16 mouse cellular contexts compared by ENCODE assay signal in the genomic region with DNA sequence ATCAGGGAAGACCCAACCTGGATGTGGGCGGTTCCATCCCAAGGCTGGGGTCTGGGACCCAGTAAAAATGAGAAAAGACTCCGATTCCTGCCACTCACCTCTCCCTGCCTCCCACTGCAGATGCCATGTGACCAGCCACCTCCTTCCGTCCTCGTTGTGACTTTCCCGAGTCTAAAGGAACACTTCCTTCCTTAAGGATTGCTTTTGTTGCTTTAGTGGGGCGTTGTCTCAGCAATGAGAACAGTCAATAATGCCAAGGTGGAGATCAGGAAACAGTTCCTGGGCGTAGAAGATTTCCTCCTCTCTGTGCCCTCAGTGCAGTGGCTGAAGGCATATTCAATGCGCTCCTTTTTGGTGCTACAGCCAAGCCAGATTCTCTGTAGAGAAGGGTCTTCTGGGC. TPM values are rescaled to one million over a fixed set of nuclear protein-coding genes. Genes with fewer than 3 reads are reported as not detected.
A peak's percentile ranks its signal among the peaks of the same experiment; 100 is the strongest.
DNase-seq lines count a peak whose midpoint lies in the region; ATAC-seq and TF ChIP-seq lines count a peak whose summit lies in the region.
"Had no signal": no experiment of that assay in that cellular context is flagged by ENCODE, and none has a peak within 500 bp of the region (broad histone marks: within the 10 kb centered on the region; RNA-seq: fewer than 3 reads in every experiment).

No protein-coding gene starts in this region.

- H3K27ac ChIP-seq in brown adipose tissue, adult 24 weeks (replicated peaks; ENCODE audit: low read depth, low read length) = peak overlapping the region; percentile 94
- peak overlapping the region; percentile 82 for H3K27ac ChIP-seq in heart, postnatal 0 days (ENCODE audit: low read depth)
- H3K27ac ChIP-seq in midbrain, embryonic 15.5 days = no peak overlapping the region
- H3K27ac ChIP-seq: embryonic facial prominence, embryonic 15.5 days; liver, embryonic 12.5 days; neural tube, embryonic 15.5 days had no signal

- H3K4me1 ChIP-seq in brown adipose tissue, adult 24 weeks (ENCODE audit: control insufficient read depth, insufficient read depth, insufficient read length, low read length) = peaks cover 19% of the 10 kb centered on the region
- peaks cover 36% of the 10 kb centered on the region for H3K4me1 ChIP-seq in heart, postnatal 0 days (ENCODE audit: control insufficient read depth, insufficient read depth)
- H3K4me1 ChIP-seq in midbrain, embryonic 15.5 days = peaks cover 9% of the 10 kb centered on the region
- H3K4me1 ChIP-seq: embryonic facial prominence, embryonic 15.5 days had no signal

- peak; percentile 38 to 50 for DNase-seq in kidney, postnatal 36 days
- DNase-seq in kidney, postnatal 4 days = no peak
- peak; percentile 66 for DNase-seq in heart, postnatal 0 days (ENCODE audit: low spot score)
- DNase-seq in lung, postnatal 25 days (ENCODE audit: low spot score) = peak; percentile 86
- DNase-seq in retina, postnatal 1 day = no peak
- no peak for DNase-seq in urinary bladder, postnatal 36 days (ENCODE audit: low spot score in 2 of 2)
- DNase-seq: cerebellum, postnatal 14 days; kidney, adult 11 months; thymus, postnatal 4 days had no signal

- no peak overlapping the region for H3K9ac ChIP-seq in heart, postnatal 0 days (replicated peaks; ENCODE audit: low read depth, low read length)
- no peak overlapping the region for H3K9ac ChIP-seq in midbrain, embryonic 15.5 days
- H3K9ac ChIP-seq: embryonic facial prominence, embryonic 15.5 days; liver, embryonic 12.5 days; neural tube, embryonic 15.5 days had no signal

- no peaks in the 10 kb centered on the region for H3K27me3 ChIP-seq in heart, postnatal 0 days (ENCODE audit: control insufficient read depth, insufficient read depth, low read length)
- no peaks in the 10 kb centered on the region for H3K27me3 ChIP-seq in midbrain, embryonic 15.5 days (replicated peaks)
- H3K27me3 ChIP-seq: CH12.LX; embryonic facial prominence, embryonic 15.5 days; liver, embryonic 12.5 days; neural tube, embryonic 15.5 days had no signal

- peak overlapping the region; percentile 7; the same call in 1 of the 2 replicates for H3K4me2 ChIP-seq in heart, postnatal 0 days (ENCODE audit: low read depth, low read length)
- no peak overlapping the region for H3K4me2 ChIP-seq in midbrain, embryonic 15.5 days
- H3K4me2 ChIP-seq: embryonic facial prominence, embryonic 15.5 days; liver, embryonic 12.5 days; neural tube, embryonic 15.5 days had no signal

- 67% methylated on average over 8 of the region's 8 CpGs for WGBS in heart, postnatal 0 days
- WGBS in midbrain, embryonic 15.5 days = 92% methylated on average over 8 of the region's 8 CpGs

- peak; percentile 44; the same call in 1 of the 2 replicates for ATAC-seq in heart, postnatal 0 days (ENCODE audit: insufficient read depth, low read depth)
- no peak for ATAC-seq in midbrain, embryonic 15.5 days (replicated peaks)
- ATAC-seq: forebrain, embryonic 16.5 days; liver, embryonic 12.5 days had no signal

- H3K9me3 ChIP-seq in heart, postnatal 0 days (replicated peaks; ENCODE audit: control insufficient read depth, low read length) = no peaks in the 10 kb centered on the region
- H3K9me3 ChIP-seq in midbrain, embryonic 15.5 days = no peaks in the 10 kb centered on the region
- H3K9me3 ChIP-seq: embryonic facial prominence, embryonic 15.5 days; liver, embryonic 12.5 days; neural tube, embryonic 15.5 days had no signal

- TF ChIP-seq EP300 in heart, postnatal 0 days (IDR thresholded peaks at IDR 0.05; ENCODE audit: low read depth) = 0 out of 2 replicates have a peak, but pooled peaks have one; percentile 29

- peak overlapping the region; percentile 24; the same call in 1 of the 2 replicates for H3K4me3 ChIP-seq in brown adipose tissue, adult 24 weeks (ENCODE audit: insufficient read depth, low read depth, low read length)
- H3K4me3 ChIP-seq in heart, postnatal 0 days (ENCODE audit: low read depth, low read length) = no peak overlapping the region
- no peak overlapping the region for H3K4me3 ChIP-seq in midbrain, embryonic 15.5 days
- H3K4me3 ChIP-seq: embryonic facial prominence, embryonic 15.5 days; liver, embryonic 12.5 days; neural tube, embryonic 15.5 days had no signal

- peaks cover 6% of the 10 kb centered on the region for H3K36me3 ChIP-seq in heart, postnatal 0 days (replicated peaks; ENCODE audit: control insufficient read depth, insufficient read depth, low read length)
- H3K36me3 ChIP-seq in midbrain, embryonic 15.5 days (replicated peaks) = peaks cover 8% of the 10 kb centered on the region; the same call in 1 of the 2 replicates

- no peak for TF ChIP-seq CTCF in heart, postnatal 0 days (IDR thresholded peaks at IDR 0.05; ENCODE audit: low read depth)

RNA-seq across cellular contexts. Expression of a gene that starts 12.4 kb away (rescaled TPM):
- 21.8 and 23.4 TPM in 2 replicates for polyA plus RNA-seq in brown adipose tissue, adult 24 weeks (2012; ENCODE audit: insufficient read depth, insufficient read length, missing spikeins)
- 10.4 and 11.4 TPM in 2 replicates for total RNA-seq in heart, postnatal 0 days (2014; rRNA removed; ENCODE audit: low replicate concordance)
- 13.5 and 13.8 TPM in 2 replicates for polyA plus RNA-seq in heart, postnatal 0 days (2015; fragmentation: Nextera tagmentation; extraction: Ambion mirVana)
- 43.0 and 46.3 TPM in 2 replicates for polyA plus RNA-seq in midbrain, embryonic 15.5 days (2015; fragmentation: Nextera tagmentation; extraction: Ambion mirVana)

RNA-seq across cellular contexts. Expression of a gene that starts 12.5 kb away (rescaled TPM):
- polyA plus RNA-seq in brown adipose tissue, adult 24 weeks (2012; ENCODE audit: insufficient read depth, insufficient read length, missing spikeins) = 66.7 and 70.2 TPM in 2 replicates
- total RNA-seq in heart, postnatal 0 days (2014; rRNA removed; ENCODE audit: low replicate concordance) = 67.5 and 102 TPM in 2 replicates
- polyA plus RNA-seq in heart, postnatal 0 days (2015; fragmentation: Nextera tagmentation; extraction: Ambion mirVana) = 57.2 and 60.4 TPM in 2 replicates
- 67.5 and 75.1 TPM in 2 replicates for polyA plus RNA-seq in midbrain, embryonic 15.5 days (2015; fragmentation: Nextera tagmentation; extraction: Ambion mirVana)

Comparison
In these comparisons a context has a peak if more than half of its experiments do, and no peak if none do; other contexts are left out.
1. DNase-seq: peak in kidney, postnatal 36 days (2 of 2), heart, postnatal 0 days (single experiment) and lung, postnatal 25 days (single experiment); none in kidney, postnatal 4 days (0 of 2), retina, postnatal 1 day (single experiment) and urinary bladder, postnatal 36 days (0 of 2).